Mouse (Mus musculus): ENCODE data around the gene U2af1. TPM values are rescaled to one million over a fixed set of nuclear protein-coding genes. Genes with fewer than 3 reads are reported as not detected.
A peak's percentile ranks its signal among the peaks of the same experiment; 100 is the strongest.

U2af1 gene
- polyA plus RNA-seq, 1 experiment from 2014 or later = 198 TPM

GRCm38 (mm10) chr17:31692918-31693317 lies 34.2 kb upstream of the U2af1 start:
- no peak overlapping the region for H3K9ac ChIP-seq (ENCODE audit: low read depth, low read length)
- no peaks in the 10 kb centered on the region for H3K27me3 ChIP-seq (ENCODE audit: control insufficient read depth, insufficient read depth, low read depth, low read length)
- H3K27ac ChIP-seq (ENCODE audit: low read length) = no peak overlapping the region
- no peak for ATAC-seq
- no peak overlapping the region for H3K4me3 ChIP-seq (ENCODE audit: low read depth, low read length)
- no peak overlapping the region for H3K4me2 ChIP-seq (ENCODE audit: low read length)
- H3K36me3 ChIP-seq (ENCODE audit: control insufficient read depth, insufficient read depth, low read length) = no peaks in the 10 kb centered on the region
- WGBS = 39% methylated on average over 5 of the region's 5 CpGs
- no peaks in the 10 kb centered on the region for H3K9me3 ChIP-seq (replicated peaks; ENCODE audit: control insufficient read depth, low read length, poor library complexity, severe bottlenecking)
- H3K4me1 ChIP-seq (ENCODE audit: control insufficient read depth, insufficient read depth, low read length) = no peaks in the 10 kb centered on the region

- no peak for ATAC-seq
Observed at GRCm38 (mm10) chr17:31689606-31690005, 30.9 kb upstream of the U2af1 start.

GRCm38 (mm10) chr17:31688112-31688511 lies 29.4 kb upstream of the U2af1 start:
- H3K27me3 ChIP-seq (ENCODE audit: control insufficient read depth, insufficient read depth, low read depth, low read length) = no peaks in the 10 kb centered on the region
- WGBS = 79% methylated on average over 9 of the region's 9 CpGs
- H3K4me1 ChIP-seq (ENCODE audit: control insufficient read depth, insufficient read depth, low read length) = peaks cover 9% of the 10 kb centered on the region
- H3K9ac ChIP-seq (ENCODE audit: low read depth, low read length) = no peak overlapping the region
- H3K9me3 ChIP-seq (replicated peaks; ENCODE audit: control insufficient read depth, low read length, poor library complexity, severe bottlenecking) = no peaks in the 10 kb centered on the region
- no peak overlapping the region for H3K4me2 ChIP-seq (ENCODE audit: low read length)
- H3K27ac ChIP-seq (ENCODE audit: low read length) = no peak overlapping the region
- H3K36me3 ChIP-seq (ENCODE audit: control insufficient read depth, insufficient read depth, low read length) = no peaks in the 10 kb centered on the region
- ATAC-seq = no peak
- no peak overlapping the region for H3K4me3 ChIP-seq (ENCODE audit: low read depth, low read length)

More at GRCm38 (mm10) chr17:31689606-31690005, 30.9 kb upstream of the U2af1 start:
- no peak overlapping the region for H3K27ac ChIP-seq (ENCODE audit: low read length)
- no peak overlapping the region for H3K4me2 ChIP-seq (ENCODE audit: low read length)
- H3K36me3 ChIP-seq (ENCODE audit: control insufficient read depth, insufficient read depth, low read length) = no peaks in the 10 kb centered on the region
- no peak overlapping the region for H3K4me3 ChIP-seq (ENCODE audit: low read depth, low read length)
- peaks cover 9% of the 10 kb centered on the region for H3K4me1 ChIP-seq (ENCODE audit: control insufficient read depth, insufficient read depth, low read length)
- H3K9ac ChIP-seq (ENCODE audit: low read depth, low read length) = no peak overlapping the region
- H3K9me3 ChIP-seq (replicated peaks; ENCODE audit: control insufficient read depth, low read length, poor library complexity, severe bottlenecking) = no peaks in the 10 kb centered on the region
- WGBS = 70% methylated on average over 1 of the region's 1 CpGs
- no peaks in the 10 kb centered on the region for H3K27me3 ChIP-seq (ENCODE audit: control insufficient read depth, insufficient read depth, low read depth, low read length)

GRCm38 (mm10) chr17:31686225-31686564 lies 27.5 kb upstream of the U2af1 start:
- Histone ChIP-seq H3K27me3 (ENCODE audit: control insufficient read depth, insufficient read depth, low read depth, low read length) (no peaks in the 10 kb centered on the region), H3K27ac (ENCODE audit: low read length) (peak overlapping the region; percentile 65), H3K9ac (ENCODE audit: low read depth, low read length) (peak overlapping the region; percentile 35), H3K4me3 (ENCODE audit: low read depth, low read length) (no peak overlapping the region), H3K9me3 (replicated peaks; ENCODE audit: control insufficient read depth, low read length, poor library complexity, severe bottlenecking) (no peaks in the 10 kb centered on the region), H3K4me2 (ENCODE audit: low read length) (no peak overlapping the region), H3K36me3 (ENCODE audit: control insufficient read depth, insufficient read depth, low read length) (no peaks in the 10 kb centered on the region), H3K4me1 (ENCODE audit: control insufficient read depth, insufficient read depth, low read length) (peaks cover 9% of the 10 kb centered on the region)
- peak; percentile 44; the same call in 1 of the 2 replicates for ATAC-seq
- WGBS = 35% methylated on average over 3 of the region's 3 CpGs

- peak overlapping the region; percentile 26; the same call in 1 of the 2 replicates for H3K4me2 ChIP-seq (ENCODE audit: low read length)
- H3K9me3 ChIP-seq (replicated peaks; ENCODE audit: control insufficient read depth, low read length, poor library complexity, severe bottlenecking) = no peaks in the 10 kb centered on the region
- ATAC-seq = peak; percentile 87
- no peaks in the 10 kb centered on the region for H3K36me3 ChIP-seq (ENCODE audit: control insufficient read depth, insufficient read depth, low read length)
- H3K4me3 ChIP-seq (ENCODE audit: low read depth, low read length) = no peak overlapping the region
- no peaks in the 10 kb centered on the region for H3K27me3 ChIP-seq (ENCODE audit: control insufficient read depth, insufficient read depth, low read depth, low read length)
- H3K9ac ChIP-seq (ENCODE audit: low read depth, low read length) = peak overlapping the region; percentile 35
- 14% methylated on average over 17 of the region's 17 CpGs for WGBS
- peaks cover 9% of the 10 kb centered on the region for H3K4me1 ChIP-seq (ENCODE audit: control insufficient read depth, insufficient read depth, low read length)
- H3K27ac ChIP-seq (ENCODE audit: low read length) = peak overlapping the region; percentile 65
Observed at GRCm38 (mm10) chr17:31685514-31686224, 27.0 kb upstream of the U2af1 start.

- Histone ChIP-seq H3K4me2 (ENCODE audit: low read length) (no peak overlapping the region), H3K36me3 (ENCODE audit: control insufficient read depth, insufficient read depth, low read length) (no peaks in the 10 kb centered on the region), H3K9ac (ENCODE audit: low read depth, low read length) (no peak overlapping the region), H3K27me3 (ENCODE audit: control insufficient read depth, insufficient read depth, low read depth, low read length) (no peaks in the 10 kb centered on the region), H3K9me3 (replicated peaks; ENCODE audit: control insufficient read depth, low read length, poor library complexity, severe bottlenecking) (no peaks in the 10 kb centered on the region), H3K4me3 (ENCODE audit: low read depth, low read length) (no peak overlapping the region), H3K27ac (ENCODE audit: low read length) (no peak overlapping the region), H3K4me1 (ENCODE audit: control insufficient read depth, insufficient read depth, low read length) (no peaks in the 10 kb centered on the region)
- WGBS = 83% methylated on average over 2 of the region's 2 CpGs
- ATAC-seq = no peak
Observed at GRCm38 (mm10) chr17:31680450-31680849, 21.8 kb upstream of the U2af1 start.

GRCm38 (mm10) chr17:31677507-31677906 lies 18.8 kb upstream of the U2af1 start, which contains the start of gene Cryaa:
TSS of gene Cryaa (plus strand) at chr17:31677807.
- ATAC-seq = no peak
- no peaks in the 10 kb centered on the region for H3K27me3 ChIP-seq (ENCODE audit: control insufficient read depth, insufficient read depth, low read depth, low read length)
- no peak within 1 kb of the TSS for H3K9ac ChIP-seq (ENCODE audit: low read depth, low read length)
- H3K36me3 ChIP-seq (ENCODE audit: control insufficient read depth, insufficient read depth, low read length) = no peaks in the 10 kb centered on the region
- H3K4me1 ChIP-seq (ENCODE audit: control insufficient read depth, insufficient read depth, low read length) = no peaks in the 10 kb centered on the region
- H3K4me2 ChIP-seq (ENCODE audit: low read length) = no peak within 1 kb of the TSS
- H3K4me3 ChIP-seq (ENCODE audit: low read depth, low read length) = no peak within 1 kb of the TSS
- no peak within 1 kb of the TSS for H3K27ac ChIP-seq (ENCODE audit: low read length)
- no peaks in the 10 kb centered on the region for H3K9me3 ChIP-seq (replicated peaks; ENCODE audit: control insufficient read depth, low read length, poor library complexity, severe bottlenecking)
- 80% methylated on average over 8 of the region's 8 CpGs for WGBS

GRCm38 (mm10) chr17:31674426-31674825 lies 15.7 kb upstream of the U2af1 start:
- no peaks in the 10 kb centered on the region for H3K9me3 ChIP-seq (replicated peaks; ENCODE audit: control insufficient read depth, low read length, poor library complexity, severe bottlenecking)
- 88% methylated on average over 1 of the region's 1 CpGs for WGBS
- no peaks in the 10 kb centered on the region for H3K4me1 ChIP-seq (ENCODE audit: control insufficient read depth, insufficient read depth, low read length)
- H3K36me3 ChIP-seq (ENCODE audit: control insufficient read depth, insufficient read depth, low read length) = no peaks in the 10 kb centered on the region
- H3K9ac ChIP-seq (ENCODE audit: low read depth, low read length) = no peak overlapping the region
- no peak overlapping the region for H3K4me3 ChIP-seq (ENCODE audit: low read depth, low read length)
- ATAC-seq = no peak
- no peak overlapping the region for H3K27ac ChIP-seq (ENCODE audit: low read length)
- no peaks in the 10 kb centered on the region for H3K27me3 ChIP-seq (ENCODE audit: control insufficient read depth, insufficient read depth, low read depth, low read length)
- H3K4me2 ChIP-seq (ENCODE audit: low read length) = no peak overlapping the region

- WGBS = 89% methylated on average over 12 of the region's 12 CpGs
- no peak for ATAC-seq
- H3K27me3 ChIP-seq (ENCODE audit: control insufficient read depth, insufficient read depth, low read depth, low read length) = no peaks in the 10 kb centered on the region
Observed at GRCm38 (mm10) chr17:31672279-31672678, 13.6 kb upstream of the U2af1 start.

More at GRCm38 (mm10) chr17:31672279-31672678, 13.6 kb upstream of the U2af1 start:
- Histone ChIP-seq H3K4me1 (ENCODE audit: control insufficient read depth, insufficient read depth, low read length) (no peaks in the 10 kb centered on the region), H3K27ac (ENCODE audit: low read length) (no peak overlapping the region), H3K9me3 (replicated peaks; ENCODE audit: control insufficient read depth, low read length, poor library complexity, severe bottlenecking) (no peaks in the 10 kb centered on the region), H3K36me3 (ENCODE audit: control insufficient read depth, insufficient read depth, low read length) (no peaks in the 10 kb centered on the region), H3K4me2 (ENCODE audit: low read length) (no peak overlapping the region), H3K4me3 (ENCODE audit: low read depth, low read length) (no peak overlapping the region), H3K9ac (ENCODE audit: low read depth, low read length) (no peak overlapping the region)

Measured in midbrain, embryonic 16.5 days (tissue).